Mouse (Mus musculus): ENCODE results near the gene Cd2ap. TPM values are rescaled to one million over a fixed set of nuclear protein-coding genes. Genes with fewer than 3 reads are reported as not detected.

Gene Cd2ap
- polyA plus RNA-seq, 1 experiment from 2014 or later = 34.2 TPM

- no peaks in the 10 kb centered on the region for H3K9me3 ChIP-seq (replicated peaks)
- peaks cover 4% of the 10 kb centered on the region; the same call in 1 of the 2 replicates for H3K4me1 ChIP-seq
- no peak overlapping the region for H3K9ac ChIP-seq
- no peak overlapping the region for H3K4me2 ChIP-seq
- ATAC-seq (replicated peaks; ENCODE audit: low FRiP score) = no peak
- H3K4me3 ChIP-seq (replicated peaks) = no peak overlapping the region
- H3K27me3 ChIP-seq = no peaks in the 10 kb centered on the region
- WGBS = 81% methylated on average over 6 of the region's 6 CpGs
- H3K27ac ChIP-seq = no peak overlapping the region
- no peaks in the 10 kb centered on the region for H3K36me3 ChIP-seq
Observed at GRCm38 (mm10) chr17:42745657-42746420, 130.6 kb downstream of the Cd2ap start.

Other genes starting within 250 kb of the Cd2ap start
- 0.14 and 0.23 TPM in 2 replicates for gene Adgrf4, start 184.4 kb downstream of the Cd2ap start, polyA plus RNA-seq (2015; fragmentation: Nextera tagmentation; extraction: Ambion mirVana)
- gene Adgrf2, start 134.5 kb downstream of the Cd2ap start, polyA plus RNA-seq (2015; fragmentation: Nextera tagmentation; extraction: Ambion mirVana) = 0.15 TPM in 1 of 2 replicates, not detected in the other
- gene Tnfrsf21, start 139.9 kb upstream of the Cd2ap start, polyA plus RNA-seq (2015; fragmentation: Nextera tagmentation; extraction: Ambion mirVana) = 51.9 and 53.8 TPM in 2 replicates

Measured in kidney, embryonic 15.5 days (tissue).